Mouse (Mus musculus): ENCODE data around the gene Zfp541. TPM values are rescaled to one million over a fixed set of nuclear protein-coding genes. Genes with fewer than 3 reads are reported as not detected.

Gene Zfp541
- polyA plus RNA-seq, 1 experiment from 2014 or later = not detected

DNA sequence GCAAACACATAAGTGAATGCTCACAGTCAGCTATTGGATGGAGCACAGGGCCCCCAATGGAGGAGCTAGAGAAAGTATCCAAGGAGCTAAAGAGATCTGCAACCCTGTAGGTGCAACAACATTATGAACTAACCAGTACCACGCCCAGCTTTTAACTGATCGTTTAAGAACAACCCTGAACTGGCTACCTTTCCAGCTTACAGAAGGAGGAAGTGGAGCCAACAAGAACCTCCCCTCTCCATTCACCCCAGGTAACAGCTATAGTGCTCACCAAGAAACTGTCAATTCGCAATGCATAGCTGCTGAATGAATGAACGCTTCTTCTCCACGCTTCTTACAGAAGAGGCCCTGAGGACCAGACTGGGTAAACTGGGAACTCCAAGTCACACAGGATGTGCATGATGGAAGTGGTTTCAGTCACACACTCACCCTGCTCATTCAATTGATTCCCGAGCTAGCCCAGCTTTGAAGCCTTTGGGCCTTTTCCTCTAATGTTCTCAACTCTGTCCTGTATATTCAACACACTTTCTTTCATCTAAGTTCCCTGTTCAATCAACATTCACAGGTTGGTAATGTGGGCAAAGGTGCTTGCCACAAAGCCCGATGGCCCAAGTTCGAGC is 36.9 kb upstream of the Zfp541 start:
- WGBS = 83% methylated on average over 8 of the region's 8 CpGs
- no peak overlapping the region for H3K4me2 ChIP-seq (ENCODE audit: low read depth, low read length)
- H3K9me3 ChIP-seq (replicated peaks; ENCODE audit: control insufficient read depth, low read length) = no peaks in the 10 kb centered on the region
- no peak for ATAC-seq (replicated peaks; ENCODE audit: extremely low read depth, insufficient read depth, low FRiP score)
- no peaks in the 10 kb centered on the region for H3K36me3 ChIP-seq (ENCODE audit: control insufficient read depth, insufficient read depth)
- no peaks in the 10 kb centered on the region for H3K27me3 ChIP-seq (ENCODE audit: control insufficient read depth, insufficient read depth, low read length)
- H3K9ac ChIP-seq (ENCODE audit: low read length) = no peak overlapping the region
- peaks cover 23% of the 10 kb centered on the region for H3K4me1 ChIP-seq (ENCODE audit: control insufficient read depth, insufficient read depth, low read length)
- H3K27ac ChIP-seq (ENCODE audit: low read length) = no peak overlapping the region
- H3K4me3 ChIP-seq (ENCODE audit: low read length) = no peak overlapping the region

DNA sequence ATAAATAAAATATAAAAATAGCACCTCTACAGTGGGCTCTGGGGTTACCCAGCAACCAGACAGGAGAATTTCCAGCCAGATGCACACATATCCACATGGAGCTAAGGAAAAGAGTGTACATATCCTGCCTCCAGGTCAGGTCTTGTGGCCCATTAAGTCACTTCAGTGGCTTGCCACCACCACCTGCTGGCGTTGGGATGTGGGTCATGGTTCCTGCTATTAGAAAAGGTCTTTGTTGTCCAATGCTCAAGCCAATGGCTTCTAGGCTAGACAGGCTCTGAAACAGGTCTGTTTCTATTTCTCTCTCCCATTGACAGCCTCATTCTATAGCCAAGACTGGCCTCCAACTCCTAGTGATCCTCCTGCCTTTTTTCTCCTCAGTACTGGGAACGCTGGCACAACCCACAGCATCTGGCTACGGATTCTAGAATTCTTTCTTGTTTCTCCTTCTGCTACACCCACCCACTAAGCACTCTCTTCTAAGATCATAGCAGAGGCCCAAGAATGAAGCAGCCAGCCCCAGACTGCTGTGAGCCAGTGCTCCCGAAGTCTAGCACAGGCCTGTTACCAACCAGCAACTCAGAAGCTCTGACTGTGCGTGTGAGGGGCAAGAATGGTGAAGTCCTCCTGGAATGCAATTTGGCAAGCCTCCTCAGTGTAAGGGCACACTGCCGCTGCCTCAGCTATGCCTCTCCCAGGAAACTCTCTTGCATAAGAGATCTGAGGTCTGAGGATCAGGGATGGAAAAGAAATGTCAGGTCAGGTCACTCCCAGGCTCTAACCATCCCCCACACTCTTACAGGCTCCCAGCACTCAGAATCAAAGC is 33.3 kb upstream of the Zfp541 start:
- Histone ChIP-seq H3K9ac (ENCODE audit: low read length) (no peak overlapping the region), H3K27me3 (ENCODE audit: control insufficient read depth, insufficient read depth, low read length) (no peaks in the 10 kb centered on the region), H3K36me3 (ENCODE audit: control insufficient read depth, insufficient read depth) (no peaks in the 10 kb centered on the region), H3K9me3 (replicated peaks; ENCODE audit: control insufficient read depth, low read length) (no peaks in the 10 kb centered on the region), H3K4me3 (ENCODE audit: low read length) (no peak overlapping the region), H3K27ac (ENCODE audit: low read length) (peak overlapping the region; percentile 6; the same call in 1 of the 2 replicates), H3K4me2 (ENCODE audit: low read depth, low read length) (no peak overlapping the region), H3K4me1 (ENCODE audit: control insufficient read depth, insufficient read depth, low read length) (peaks cover 17% of the 10 kb centered on the region)
- 60% methylated on average over 6 of the region's 6 CpGs for WGBS
- ATAC-seq (replicated peaks; ENCODE audit: extremely low read depth, insufficient read depth, low FRiP score) = peak; percentile 53; the same call in 1 of the 2 replicates

DNA sequence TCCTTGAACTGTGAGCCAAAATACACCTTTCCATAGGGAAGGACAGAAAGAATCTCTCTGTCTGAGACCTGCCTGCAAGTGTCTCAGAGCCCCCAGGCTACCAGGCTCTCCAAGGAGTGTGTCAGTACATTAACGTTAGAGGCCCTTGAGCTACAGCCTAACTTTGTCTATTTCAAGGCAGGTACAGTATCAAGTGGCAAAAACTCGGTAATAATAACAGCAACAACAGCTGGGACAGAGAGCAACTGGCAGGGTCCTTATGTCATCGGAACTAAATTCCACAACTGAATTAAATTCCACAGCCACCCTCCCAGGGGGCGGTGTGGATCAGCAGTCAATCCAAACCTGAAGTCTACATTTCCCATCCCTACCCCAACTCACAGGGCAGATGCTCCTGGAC is 30.5 kb upstream of the Zfp541 start:
- 67% methylated on average over 4 of the region's 4 CpGs for WGBS
- Histone ChIP-seq H3K4me2 (ENCODE audit: low read depth, low read length) (no peak overlapping the region), H3K4me3 (ENCODE audit: low read length) (no peak overlapping the region), H3K9me3 (replicated peaks; ENCODE audit: control insufficient read depth, low read length) (no peaks in the 10 kb centered on the region), H3K27me3 (ENCODE audit: control insufficient read depth, insufficient read depth, low read length) (no peaks in the 10 kb centered on the region), H3K27ac (ENCODE audit: low read length) (no peak overlapping the region), H3K4me1 (ENCODE audit: control insufficient read depth, insufficient read depth, low read length) (peaks cover 27% of the 10 kb centered on the region), H3K36me3 (ENCODE audit: control insufficient read depth, insufficient read depth) (no peaks in the 10 kb centered on the region), H3K9ac (ENCODE audit: low read length) (no peak overlapping the region)
- ATAC-seq (replicated peaks; ENCODE audit: extremely low read depth, insufficient read depth, low FRiP score) = no peak

DNA sequence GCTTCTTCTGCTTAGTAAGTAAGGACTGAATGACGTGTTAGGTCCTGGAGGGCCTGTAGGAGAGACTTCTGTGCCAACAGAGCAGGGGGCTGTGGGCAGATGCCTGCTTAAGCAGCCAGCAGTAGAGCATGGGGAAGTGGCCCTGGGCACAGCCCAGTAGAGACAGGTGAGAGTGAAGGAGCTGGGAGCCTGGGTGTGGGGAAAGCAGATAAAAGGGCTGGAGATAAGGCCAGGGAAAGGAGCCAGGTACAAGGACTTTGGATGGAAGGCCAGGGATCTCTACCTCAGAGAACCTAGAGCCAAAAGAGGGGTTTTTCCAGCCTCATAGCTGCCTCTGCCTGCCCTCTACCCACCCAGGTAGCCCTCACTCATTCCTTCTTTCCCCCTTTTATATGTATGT is 28.6 kb upstream of the Zfp541 start:
- H3K4me3 ChIP-seq (ENCODE audit: low read length) = no peak overlapping the region
- no peaks in the 10 kb centered on the region for H3K36me3 ChIP-seq (ENCODE audit: control insufficient read depth, insufficient read depth)
- no peak overlapping the region for H3K9ac ChIP-seq (ENCODE audit: low read length)
- peaks cover 29% of the 10 kb centered on the region for H3K4me1 ChIP-seq (ENCODE audit: control insufficient read depth, insufficient read depth, low read length)
- no peaks in the 10 kb centered on the region for H3K9me3 ChIP-seq (replicated peaks; ENCODE audit: control insufficient read depth, low read length)
- no peak for ATAC-seq (replicated peaks; ENCODE audit: extremely low read depth, insufficient read depth, low FRiP score)
- H3K4me2 ChIP-seq (ENCODE audit: low read depth, low read length) = no peak overlapping the region
- no peak overlapping the region for H3K27ac ChIP-seq (ENCODE audit: low read length)
- no peaks in the 10 kb centered on the region for H3K27me3 ChIP-seq (ENCODE audit: control insufficient read depth, insufficient read depth, low read length)
- 66% methylated on average over 1 of the region's 1 CpGs for WGBS

DNA sequence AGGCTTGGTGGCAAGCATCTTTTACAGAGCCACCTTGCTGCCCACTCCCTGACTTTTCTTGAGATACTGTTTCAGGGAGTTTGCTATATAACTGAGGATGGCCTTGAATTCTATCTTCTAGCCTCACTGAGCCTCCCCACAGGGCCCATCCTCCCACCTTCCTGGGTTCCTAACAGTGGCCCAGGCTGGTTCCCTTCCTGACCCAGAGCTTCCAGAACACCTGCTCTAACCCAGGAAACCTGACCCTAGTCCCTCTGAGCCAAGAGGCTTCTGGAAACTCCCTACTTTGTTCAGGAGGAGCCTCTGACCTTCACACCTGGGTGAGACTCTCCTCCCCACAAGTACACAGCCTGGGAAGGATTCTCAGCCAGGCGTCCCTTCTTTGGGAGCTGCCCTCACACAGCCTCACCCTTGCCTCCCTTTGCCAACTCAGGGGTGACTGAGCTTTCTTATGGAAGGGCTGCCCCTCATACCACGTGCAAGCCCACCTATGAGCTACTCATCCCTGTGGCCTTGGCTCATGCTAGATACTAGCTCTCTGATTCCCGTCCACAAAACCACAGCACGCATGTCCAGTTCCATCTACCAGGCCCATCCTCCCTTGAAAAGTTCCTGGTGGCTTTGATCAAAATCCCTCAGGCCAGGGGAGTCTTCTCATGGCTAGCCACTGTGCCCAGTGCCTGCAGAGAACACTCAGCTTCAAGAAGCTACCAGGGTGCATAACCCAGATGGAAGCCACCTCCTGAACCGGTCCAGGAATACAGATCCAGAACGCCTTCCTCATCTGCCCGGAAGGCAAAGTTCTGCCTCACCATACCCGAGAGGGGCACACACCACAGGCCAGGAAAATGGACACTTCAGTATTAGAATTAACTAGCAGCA is 27.8 kb upstream of the Zfp541 start:
- WGBS = 85% methylated on average over 8 of the region's 8 CpGs
- ATAC-seq (replicated peaks; ENCODE audit: extremely low read depth, insufficient read depth, low FRiP score) = 0 out of 2 replicates have a peak, but pooled peaks have one; percentile 28
- 0 out of 2 replicates have a peak overlapping the region, but pooled peaks have one; percentile 7 for H3K27ac ChIP-seq (ENCODE audit: low read length)

DNA sequence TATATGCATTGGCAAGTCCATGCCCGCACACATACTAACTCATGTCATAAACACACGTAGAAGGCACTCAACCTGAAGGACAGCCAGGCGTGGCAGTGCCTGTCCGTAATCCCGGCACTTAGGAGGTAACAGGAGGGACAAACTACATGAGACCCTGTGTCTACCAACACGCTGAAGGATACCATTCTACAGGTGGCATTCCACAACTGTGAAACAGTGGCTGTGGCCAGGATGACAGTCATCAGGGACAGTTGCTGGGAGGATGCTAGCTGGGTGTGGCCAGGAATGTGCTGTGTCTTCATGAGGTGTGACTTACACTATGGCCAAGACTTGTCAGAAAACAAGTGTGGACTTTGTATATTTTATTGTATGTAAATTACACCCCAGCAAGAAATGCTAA is 24.6 kb upstream of the Zfp541 start:
- Histone ChIP-seq H3K9ac (ENCODE audit: low read length) (no peak overlapping the region), H3K27ac (ENCODE audit: low read length) (no peak overlapping the region), H3K27me3 (ENCODE audit: control insufficient read depth, insufficient read depth, low read length) (no peaks in the 10 kb centered on the region), H3K4me2 (ENCODE audit: low read depth, low read length) (no peak overlapping the region), H3K9me3 (replicated peaks; ENCODE audit: control insufficient read depth, low read length) (no peaks in the 10 kb centered on the region), H3K4me1 (ENCODE audit: control insufficient read depth, insufficient read depth, low read length) (peaks cover 18% of the 10 kb centered on the region), H3K36me3 (ENCODE audit: control insufficient read depth, insufficient read depth) (no peaks in the 10 kb centered on the region), H3K4me3 (ENCODE audit: low read length) (no peak overlapping the region)
- WGBS = 89% methylated on average over 6 of the region's 6 CpGs
- ATAC-seq (replicated peaks; ENCODE audit: extremely low read depth, insufficient read depth, low FRiP score) = no peak

More for the DNA sequence above, 27.8 kb upstream of the Zfp541 start:
- no peaks in the 10 kb centered on the region for H3K9me3 ChIP-seq (replicated peaks; ENCODE audit: control insufficient read depth, low read length)
- H3K9ac ChIP-seq (ENCODE audit: low read length) = no peak overlapping the region
- H3K4me2 ChIP-seq (ENCODE audit: low read depth, low read length) = no peak overlapping the region
- H3K27me3 ChIP-seq (ENCODE audit: control insufficient read depth, insufficient read depth, low read length) = no peaks in the 10 kb centered on the region
- peaks cover 24% of the 10 kb centered on the region for H3K4me1 ChIP-seq (ENCODE audit: control insufficient read depth, insufficient read depth, low read length)
- H3K36me3 ChIP-seq (ENCODE audit: control insufficient read depth, insufficient read depth) = no peaks in the 10 kb centered on the region
- no peak overlapping the region for H3K4me3 ChIP-seq (ENCODE audit: low read length)

DNA sequence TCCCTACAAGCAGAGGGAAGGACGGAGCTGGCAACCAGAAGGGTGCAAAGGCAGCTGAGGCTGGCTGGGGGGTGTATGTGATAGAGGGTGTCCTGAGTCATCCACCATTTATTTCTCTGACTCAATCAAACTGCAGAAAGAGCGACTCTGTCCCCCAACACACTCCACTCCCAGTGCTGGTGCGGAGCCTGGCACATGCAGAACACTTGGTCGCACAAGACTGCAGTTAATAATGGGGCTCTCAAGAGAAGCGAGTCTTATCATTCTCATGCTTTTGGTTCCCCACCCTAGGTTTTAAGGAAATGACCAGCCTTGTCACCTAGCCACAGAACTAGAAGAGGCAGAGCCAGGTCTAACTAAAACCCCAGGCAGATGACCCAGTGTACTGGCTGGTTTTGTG is 22.3 kb upstream of the Zfp541 start:
- no peak overlapping the region for H3K27ac ChIP-seq (ENCODE audit: low read length)
- peaks cover 16% of the 10 kb centered on the region for H3K4me1 ChIP-seq (ENCODE audit: control insufficient read depth, insufficient read depth, low read length)
- WGBS = 94% methylated on average over 5 of the region's 5 CpGs
- no peak overlapping the region for H3K4me3 ChIP-seq (ENCODE audit: low read length)
- no peaks in the 10 kb centered on the region for H3K9me3 ChIP-seq (replicated peaks; ENCODE audit: control insufficient read depth, low read length)
- ATAC-seq (replicated peaks; ENCODE audit: extremely low read depth, insufficient read depth, low FRiP score) = no peak
- no peaks in the 10 kb centered on the region for H3K27me3 ChIP-seq (ENCODE audit: control insufficient read depth, insufficient read depth, low read length)
- no peak overlapping the region for H3K9ac ChIP-seq (ENCODE audit: low read length)
- no peak overlapping the region for H3K4me2 ChIP-seq (ENCODE audit: low read depth, low read length)
- no peaks in the 10 kb centered on the region for H3K36me3 ChIP-seq (ENCODE audit: control insufficient read depth, insufficient read depth)

DNA sequence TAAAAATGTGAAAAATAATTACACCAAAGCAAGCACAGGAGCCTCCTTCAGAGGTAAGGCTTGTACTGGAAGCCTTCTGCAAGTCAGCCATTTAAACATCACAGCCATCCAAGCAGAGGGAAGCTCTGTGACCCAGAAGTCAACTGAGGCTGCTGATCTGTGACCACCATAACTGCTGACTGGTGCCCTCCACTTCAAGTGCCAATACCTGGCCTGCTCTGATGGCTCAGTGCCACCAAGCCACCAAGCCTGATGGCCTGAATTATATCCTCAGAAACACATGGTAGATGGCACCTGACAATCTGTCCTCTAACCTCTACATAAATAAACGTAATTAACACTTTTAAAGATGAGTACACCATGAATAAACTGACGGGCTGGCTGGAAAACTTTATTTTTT is 20.4 kb upstream of the Zfp541 start:
- Histone ChIP-seq H3K27me3 (ENCODE audit: control insufficient read depth, insufficient read depth, low read length) (no peaks in the 10 kb centered on the region), H3K4me3 (ENCODE audit: low read length) (no peak overlapping the region), H3K27ac (ENCODE audit: low read length) (no peak overlapping the region), H3K4me2 (ENCODE audit: low read depth, low read length) (no peak overlapping the region), H3K9ac (ENCODE audit: low read length) (no peak overlapping the region), H3K36me3 (ENCODE audit: control insufficient read depth, insufficient read depth) (no peaks in the 10 kb centered on the region), H3K4me1 (ENCODE audit: control insufficient read depth, insufficient read depth, low read length) (peaks cover 26% of the 10 kb centered on the region), H3K9me3 (replicated peaks; ENCODE audit: control insufficient read depth, low read length) (no peaks in the 10 kb centered on the region)
- ATAC-seq (replicated peaks; ENCODE audit: extremely low read depth, insufficient read depth, low FRiP score) = no peak
- WGBS = 75% methylated on average over 2 of the region's 2 CpGs

Data from heart, embryonic 16.5 days (tissue).